Mouse (Mus musculus) midbrain, embryonic 15.5 days (tissue): ENCODE measurements at regions not wholly inside any gene's neighbourhood (a gene's known extent, or its start where the extent isn't known, plus 50 kb on each side); places are given as distances from the start of the nearest gene placed in this dataset.

Source experiments
- ATAC-seq: fragments of 200-750 bp; cut with Nextera tagmentation; replicated peaks from 2 replicates; pipeline ENCODE4 v1.8.0; 2017; ENCODE audit warnings: moderate TSS enrichment
- H3K27ac ChIP-seq: fragments of 300-500 bp; sonication (generic); 2 replicates; pipeline ENCODE4 v1.5.1; 2015; ENCODE audit warnings: mild to moderate bottlenecking, inconsistent platforms
- H3K27me3 ChIP-seq: fragments of 300-500 bp; sonication (generic); replicated peaks from 2 replicates; pipeline ENCODE4 v1.6.1; 2015; ENCODE audit warnings: inconsistent platforms
- H3K36me3 ChIP-seq: fragments of 300-500 bp; sonication (generic); replicated peaks from 2 replicates; pipeline ENCODE4 v1.6.1; 2015; ENCODE audit warnings: inconsistent platforms
- H3K4me1 ChIP-seq: fragments of 300-500 bp; sonication (generic); 2 replicates; pipeline ENCODE4 v1.6.1; 2015; ENCODE audit warnings: inconsistent platforms
- H3K4me2 ChIP-seq: fragments of 300-500 bp; sonication (generic); 2 replicates; pipeline ENCODE4 v1.6.1; 2015; ENCODE audit warnings: inconsistent platforms, mild to moderate bottlenecking, moderate library complexity
- H3K4me3 ChIP-seq: fragments of 300-500 bp; sonication (generic); 2 replicates; pipeline ENCODE4 v1.5.1; 2015; ENCODE audit warnings: mild to moderate bottlenecking, inconsistent platforms
- H3K9ac ChIP-seq: fragments of 300-500 bp; sonication (generic); 2 replicates; pipeline ENCODE4 v1.6.1; 2015; ENCODE audit warnings: mild to moderate bottlenecking, inconsistent platforms
- H3K9me3 ChIP-seq: fragments of 300-500 bp; sonication (generic); 2 replicates; pipeline ENCODE4 v1.6.1; 2016; ENCODE audit warnings: inconsistent platforms
- WGBS: fragments of 180-500 bp; shearing (Covaris S2); methylation state at CpG from one replicate; pipeline ENCODE4 v1.1.7; 2015; ENCODE audit warnings: mixed read lengths; 5-methylcytosine and 5-hydroxymethylcytosine counted together

DNA sequence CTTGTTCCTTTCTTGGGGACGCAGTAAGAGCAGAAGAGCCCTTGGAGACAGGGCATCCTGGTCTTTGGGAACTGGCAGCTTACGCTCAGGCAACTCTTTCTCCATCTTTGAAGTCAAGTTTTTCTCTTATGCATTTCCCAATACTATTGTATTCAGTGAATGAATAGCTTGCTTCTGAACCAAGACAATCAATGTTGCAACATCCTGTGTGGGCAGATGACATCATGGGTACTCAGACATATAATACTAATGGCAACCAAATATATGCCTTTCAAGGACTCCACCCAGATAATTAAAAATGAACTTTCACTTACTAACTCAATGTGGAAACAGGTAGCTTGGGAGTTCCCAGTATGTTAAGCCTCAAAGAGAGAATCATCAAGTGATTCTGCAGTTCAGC, 104.6 kb downstream of the Ngf start:
- Histone ChIP-seq H3K9me3 (no peaks in the 10 kb centered on the region), H3K9ac (no peak overlapping the region), H3K4me2 (no peak overlapping the region), H3K4me3 (no peak overlapping the region), H3K4me1 (no peaks in the 10 kb centered on the region), H3K27me3 (no peaks in the 10 kb centered on the region), H3K36me3 (no peaks in the 10 kb centered on the region), H3K27ac (no peak overlapping the region)
- 91% methylated on average over 2 of the region's 2 CpGs for WGBS
- no peak for ATAC-seq

DNA sequence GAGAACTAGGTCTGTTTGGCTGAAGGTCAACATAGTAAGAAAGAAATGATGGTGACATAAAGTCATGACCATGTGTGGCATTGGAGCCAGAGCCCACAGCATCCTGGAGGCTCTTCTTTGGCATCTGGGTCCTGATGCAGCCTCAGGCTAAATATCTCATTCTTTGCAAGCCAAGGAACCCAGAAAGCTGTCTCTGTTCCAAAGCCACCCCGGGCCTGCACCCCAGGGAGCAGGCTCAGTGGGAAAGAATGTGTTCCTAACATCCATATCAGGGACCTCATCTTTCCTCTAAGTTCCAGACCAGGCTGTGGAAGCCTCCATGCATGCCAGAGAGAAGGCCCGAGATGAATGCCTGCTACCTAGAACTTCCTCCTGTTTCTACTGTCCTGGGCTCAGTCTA, 107.2 kb downstream of the Ngf start:
- Histone ChIP-seq H3K27ac (no peak overlapping the region), H3K4me3 (no peak overlapping the region), H3K9me3 (no peaks in the 10 kb centered on the region), H3K9ac (no peak overlapping the region), H3K27me3 (no peaks in the 10 kb centered on the region), H3K4me1 (no peaks in the 10 kb centered on the region), H3K4me2 (no peak overlapping the region), H3K36me3 (no peaks in the 10 kb centered on the region)
- WGBS, result 84% methylated on average over 2 of the region's 2 CpGs
- no peak for ATAC-seq

DNA sequence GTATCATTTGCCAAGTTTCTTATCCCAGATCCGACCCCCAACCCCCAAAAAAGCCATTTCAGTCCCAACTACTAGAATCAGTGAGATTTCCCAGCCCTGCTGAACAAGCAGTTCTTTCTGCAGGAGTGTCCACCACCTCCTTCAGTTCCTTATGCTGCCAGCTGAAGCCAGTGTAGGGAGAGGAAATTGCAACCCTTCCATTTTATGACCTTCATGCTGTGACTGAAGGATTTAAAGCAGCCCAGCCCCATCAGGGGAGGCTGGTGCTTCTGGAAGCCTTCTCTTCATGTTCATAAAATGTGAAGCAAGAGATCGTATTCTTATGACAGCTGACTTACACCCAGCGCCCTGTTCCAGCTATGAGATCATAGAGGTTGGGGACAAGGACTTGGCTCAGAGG, 112.1 kb downstream of the Ngf start:
- Histone ChIP-seq H3K4me2 (no peak overlapping the region), H3K4me1 (no peaks in the 10 kb centered on the region), H3K27me3 (no peaks in the 10 kb centered on the region), H3K4me3 (no peak overlapping the region), H3K36me3 (no peaks in the 10 kb centered on the region), H3K9me3 (no peaks in the 10 kb centered on the region), H3K27ac (no peak overlapping the region), H3K9ac (no peak overlapping the region)
- no peak for ATAC-seq
- WGBS, result 82% methylated on average over 3 of the region's 3 CpGs

DNA sequence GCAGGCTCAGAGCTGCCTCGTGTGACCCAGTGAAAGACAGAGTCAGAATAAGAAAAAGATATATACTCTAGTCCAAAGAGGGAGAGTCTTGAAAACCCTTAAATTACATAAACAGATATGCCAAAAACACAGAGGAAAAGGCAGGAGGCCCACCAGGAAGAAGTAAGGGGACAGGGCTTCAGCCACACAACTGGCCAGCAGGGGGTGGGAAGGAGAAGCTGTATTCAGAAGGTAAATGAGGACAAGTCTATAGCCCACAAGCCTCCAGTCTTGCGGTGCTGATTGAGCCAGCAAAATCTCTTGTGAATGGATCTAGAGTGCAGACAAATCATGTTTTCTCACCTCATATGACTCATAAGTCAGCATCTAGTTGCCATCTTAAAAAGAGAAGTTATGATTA, 115.4 kb downstream of the Ngf start:
- Histone ChIP-seq H3K4me2 (no peak overlapping the region), H3K9ac (no peak overlapping the region)
- WGBS, result 84% methylated on average over 2 of the region's 2 CpGs

DNA sequence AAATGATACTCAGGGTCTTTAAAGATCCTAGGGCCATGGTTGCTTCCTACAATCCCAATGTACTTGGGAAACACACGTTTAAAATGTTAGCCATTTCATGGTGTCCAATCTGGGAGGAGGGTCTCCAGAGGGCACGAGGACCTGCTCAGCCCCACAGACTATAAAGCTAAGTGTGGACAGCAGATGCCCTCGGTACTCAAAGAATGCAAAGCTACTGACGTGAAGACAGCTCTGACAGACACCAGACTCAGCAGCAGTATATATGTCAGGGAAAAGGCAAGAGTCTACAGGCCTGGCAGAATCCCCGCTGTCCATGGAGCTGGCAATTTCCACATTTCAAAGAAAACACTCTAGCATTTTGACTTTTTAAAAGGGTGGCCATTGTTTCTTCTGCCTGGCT, 116.5 kb downstream of the Ngf start:
- Histone ChIP-seq H3K9me3 (no peaks in the 10 kb centered on the region), H3K4me2 (no peak overlapping the region), H3K9ac (no peak overlapping the region), H3K27me3 (no peaks in the 10 kb centered on the region), H3K36me3 (no peaks in the 10 kb centered on the region), H3K27ac (no peak overlapping the region), H3K4me1 (no peaks in the 10 kb centered on the region), H3K4me3 (no peak overlapping the region)
- no peak for ATAC-seq
- 81% methylated on average over 5 of the region's 5 CpGs for WGBS

More for the DNA sequence above, 115.4 kb downstream of the Ngf start:
- no peaks in the 10 kb centered on the region for H3K27me3 ChIP-seq
- ATAC-seq, result no peak
- H3K4me1 ChIP-seq, result no peaks in the 10 kb centered on the region
- no peaks in the 10 kb centered on the region for H3K9me3 ChIP-seq
- no peaks in the 10 kb centered on the region for H3K36me3 ChIP-seq
- H3K27ac ChIP-seq, result no peak overlapping the region
- H3K4me3 ChIP-seq, result no peak overlapping the region

DNA sequence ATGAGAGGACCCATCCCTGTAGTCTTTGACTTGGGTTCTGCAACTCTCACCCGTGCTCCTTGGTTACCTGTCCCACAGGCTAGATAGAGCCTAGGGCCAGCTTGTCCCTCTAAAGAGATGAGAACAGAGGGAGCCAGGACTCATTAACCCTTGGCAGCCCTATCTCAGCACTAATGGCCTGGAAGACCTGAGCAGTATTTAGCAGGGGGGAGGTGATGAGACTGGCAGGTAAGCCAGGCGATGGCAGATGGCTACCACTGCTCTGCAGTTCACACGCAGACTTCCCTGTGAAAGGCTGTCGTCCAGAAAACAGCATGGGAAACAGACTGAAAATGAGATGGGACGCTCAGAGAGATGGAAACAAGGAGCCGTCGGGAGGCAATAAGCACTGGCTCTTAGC, 122.3 kb downstream of the Ngf start:
- no peak overlapping the region for H3K4me3 ChIP-seq
- no peak overlapping the region for H3K27ac ChIP-seq
- H3K36me3 ChIP-seq, result no peaks in the 10 kb centered on the region
- H3K27me3 ChIP-seq, result no peaks in the 10 kb centered on the region
- no peak for ATAC-seq
- H3K4me2 ChIP-seq, result no peak overlapping the region
- no peak overlapping the region for H3K9ac ChIP-seq
- H3K9me3 ChIP-seq, result no peaks in the 10 kb centered on the region
- H3K4me1 ChIP-seq, result no peaks in the 10 kb centered on the region
- 92% methylated on average over 7 of the region's 7 CpGs for WGBS

DNA sequence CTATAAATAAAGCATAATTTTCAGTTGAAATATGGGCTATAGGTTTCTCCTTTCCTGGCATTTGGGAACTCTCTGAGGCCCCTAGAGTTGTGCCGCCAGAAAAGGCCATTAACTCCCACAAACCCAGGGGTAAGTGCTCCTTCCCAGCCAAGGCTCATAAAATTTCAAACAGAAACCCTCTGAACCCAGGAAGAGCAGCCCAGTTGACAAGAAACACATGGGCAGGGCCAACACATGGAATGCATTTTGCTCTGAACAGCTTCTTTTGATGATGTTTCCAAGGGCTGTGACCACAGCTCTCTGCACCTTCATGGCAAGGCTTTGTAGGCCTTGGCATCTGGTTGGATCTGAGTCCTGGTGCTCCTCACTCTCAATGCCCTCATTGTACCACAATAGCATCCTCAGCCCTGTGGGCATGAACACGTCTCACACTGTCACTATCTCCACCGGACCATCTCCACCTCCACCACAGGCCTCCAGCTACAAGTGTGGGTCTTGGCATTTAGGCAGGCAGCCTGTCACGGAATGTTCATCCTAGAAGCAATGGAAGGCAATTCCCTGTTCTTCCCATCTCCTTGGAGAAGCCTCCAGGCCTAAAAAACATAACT, 127.3 kb downstream of the Ngf start:
- Histone ChIP-seq H3K4me2 (no peak overlapping the region), H3K4me3 (no peak overlapping the region), H3K9ac (no peak overlapping the region), H3K9me3 (no peaks in the 10 kb centered on the region), H3K27ac (no peak overlapping the region), H3K27me3 (no peaks in the 10 kb centered on the region), H3K4me1 (no peaks in the 10 kb centered on the region), H3K36me3 (no peaks in the 10 kb centered on the region)
- 88% methylated on average over 4 of the region's 4 CpGs for WGBS
- ATAC-seq, result no peak

DNA sequence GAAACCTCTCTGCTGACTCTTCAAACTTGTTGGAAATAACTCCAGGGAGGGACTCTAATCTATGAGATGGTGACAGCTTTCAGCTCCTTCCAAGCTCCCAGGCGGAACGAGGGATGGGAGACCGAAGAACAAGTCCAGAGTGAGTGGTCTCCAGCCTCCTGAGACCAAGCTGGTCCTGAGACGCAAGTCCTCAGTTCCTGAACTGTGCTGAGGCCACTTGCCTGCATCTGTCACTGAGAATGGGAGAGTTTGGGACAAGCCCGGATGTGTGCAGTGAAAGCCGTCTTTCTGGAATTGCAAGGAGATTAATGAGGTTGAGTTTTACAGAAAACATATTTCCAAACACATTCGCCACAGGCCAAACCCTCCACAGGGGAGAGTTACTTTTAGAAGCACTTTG, 129.3 kb downstream of the Ngf start:
- no peak overlapping the region for H3K9ac ChIP-seq
- H3K27me3 ChIP-seq, result no peaks in the 10 kb centered on the region
- no peak overlapping the region for H3K4me3 ChIP-seq
- no peaks in the 10 kb centered on the region for H3K9me3 ChIP-seq
- no peaks in the 10 kb centered on the region for H3K4me1 ChIP-seq
- no peaks in the 10 kb centered on the region for H3K36me3 ChIP-seq
- ATAC-seq, result no peak
- 94% methylated on average over 7 of the region's 7 CpGs for WGBS
- H3K4me2 ChIP-seq, result no peak overlapping the region
- no peak overlapping the region for H3K27ac ChIP-seq

DNA sequence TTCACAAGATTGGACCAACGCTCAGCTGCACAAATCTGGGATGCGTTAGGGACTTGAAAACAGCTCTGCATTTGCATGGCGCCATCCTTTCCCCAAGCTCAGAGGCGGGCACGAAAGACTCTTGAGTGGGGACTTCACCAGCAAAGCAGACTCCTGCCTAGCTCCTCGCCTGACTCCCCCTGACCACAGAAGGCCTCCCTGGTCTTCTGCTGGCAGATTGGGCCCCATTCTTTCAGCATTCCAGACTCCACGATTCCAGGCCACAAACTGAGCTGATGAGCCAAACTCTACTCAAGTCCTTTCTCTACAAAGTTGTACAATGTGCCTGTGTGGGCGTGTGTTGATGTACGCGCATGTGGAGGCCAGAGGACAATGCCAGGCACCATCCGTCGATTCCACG, 131.6 kb upstream of the Tspan2 start:
- no peak overlapping the region for H3K9ac ChIP-seq
- H3K27me3 ChIP-seq, result no peaks in the 10 kb centered on the region
- H3K4me1 ChIP-seq, result no peaks in the 10 kb centered on the region
- H3K36me3 ChIP-seq, result no peaks in the 10 kb centered on the region
- no peak overlapping the region for H3K27ac ChIP-seq
- no peaks in the 10 kb centered on the region for H3K9me3 ChIP-seq
- ATAC-seq, result no peak
- WGBS, result 80% methylated on average over 13 of the region's 13 CpGs
- no peak overlapping the region for H3K4me2 ChIP-seq
- no peak overlapping the region for H3K4me3 ChIP-seq

DNA sequence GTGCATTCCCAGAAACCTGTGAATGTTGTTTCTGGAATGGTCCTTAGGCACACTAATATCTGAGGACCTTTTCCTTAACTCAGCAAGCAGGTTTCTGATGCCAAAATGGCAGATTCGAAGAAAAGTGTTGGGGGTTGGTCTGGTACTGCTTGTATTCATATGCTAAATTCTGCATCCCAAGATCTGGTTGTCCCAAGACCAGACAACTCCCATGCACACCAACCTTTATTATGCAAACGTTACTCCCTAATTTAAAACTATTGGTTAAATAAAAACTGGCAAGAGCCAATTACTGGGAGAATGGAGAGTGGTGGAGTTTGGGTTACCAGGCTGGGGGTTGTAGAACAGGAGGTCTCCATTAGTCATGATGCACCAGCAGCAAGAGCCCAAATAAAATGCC, 129.0 kb upstream of the Tspan2 start:
- Histone ChIP-seq H3K27ac (no peak overlapping the region), H3K9ac (no peak overlapping the region), H3K9me3 (no peaks in the 10 kb centered on the region), H3K27me3 (no peaks in the 10 kb centered on the region), H3K4me2 (no peak overlapping the region), H3K4me1 (no peaks in the 10 kb centered on the region), H3K4me3 (no peak overlapping the region), H3K36me3 (no peaks in the 10 kb centered on the region)
- no peak for ATAC-seq
- WGBS, result 60% methylated on average over 2 of the region's 2 CpGs

DNA sequence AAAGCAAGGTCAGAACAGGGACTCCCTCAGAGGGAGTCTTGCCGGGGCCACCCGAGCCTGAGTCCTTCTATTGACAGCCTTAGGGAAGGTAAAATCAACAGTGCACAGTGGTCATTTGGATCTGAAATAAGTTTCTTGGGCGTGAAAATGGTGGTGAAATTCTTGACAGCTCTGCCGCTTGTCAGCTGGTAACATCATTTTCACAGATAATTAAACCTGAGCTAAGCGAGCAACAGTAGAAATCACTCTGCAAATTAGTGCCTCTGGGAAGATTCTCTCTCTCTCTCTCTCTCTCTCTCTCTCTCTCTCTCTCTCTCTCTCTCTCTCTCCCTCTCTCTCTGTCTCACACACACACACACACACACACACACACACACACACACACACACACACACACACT, 123.4 kb upstream of the Tspan2 start:
- H3K36me3 ChIP-seq, result no peaks in the 10 kb centered on the region
- no peak overlapping the region for H3K27ac ChIP-seq
- no peaks in the 10 kb centered on the region for H3K9me3 ChIP-seq
- WGBS, result 21% methylated on average over 5 of the region's 5 CpGs
- H3K4me1 ChIP-seq, result peaks cover 13% of the 10 kb centered on the region
- H3K4me3 ChIP-seq, result no peak overlapping the region
- peak; percentile 28 for ATAC-seq
- H3K27me3 ChIP-seq, result no peaks in the 10 kb centered on the region
- no peak overlapping the region for H3K9ac ChIP-seq
- no peak overlapping the region for H3K4me2 ChIP-seq

DNA sequence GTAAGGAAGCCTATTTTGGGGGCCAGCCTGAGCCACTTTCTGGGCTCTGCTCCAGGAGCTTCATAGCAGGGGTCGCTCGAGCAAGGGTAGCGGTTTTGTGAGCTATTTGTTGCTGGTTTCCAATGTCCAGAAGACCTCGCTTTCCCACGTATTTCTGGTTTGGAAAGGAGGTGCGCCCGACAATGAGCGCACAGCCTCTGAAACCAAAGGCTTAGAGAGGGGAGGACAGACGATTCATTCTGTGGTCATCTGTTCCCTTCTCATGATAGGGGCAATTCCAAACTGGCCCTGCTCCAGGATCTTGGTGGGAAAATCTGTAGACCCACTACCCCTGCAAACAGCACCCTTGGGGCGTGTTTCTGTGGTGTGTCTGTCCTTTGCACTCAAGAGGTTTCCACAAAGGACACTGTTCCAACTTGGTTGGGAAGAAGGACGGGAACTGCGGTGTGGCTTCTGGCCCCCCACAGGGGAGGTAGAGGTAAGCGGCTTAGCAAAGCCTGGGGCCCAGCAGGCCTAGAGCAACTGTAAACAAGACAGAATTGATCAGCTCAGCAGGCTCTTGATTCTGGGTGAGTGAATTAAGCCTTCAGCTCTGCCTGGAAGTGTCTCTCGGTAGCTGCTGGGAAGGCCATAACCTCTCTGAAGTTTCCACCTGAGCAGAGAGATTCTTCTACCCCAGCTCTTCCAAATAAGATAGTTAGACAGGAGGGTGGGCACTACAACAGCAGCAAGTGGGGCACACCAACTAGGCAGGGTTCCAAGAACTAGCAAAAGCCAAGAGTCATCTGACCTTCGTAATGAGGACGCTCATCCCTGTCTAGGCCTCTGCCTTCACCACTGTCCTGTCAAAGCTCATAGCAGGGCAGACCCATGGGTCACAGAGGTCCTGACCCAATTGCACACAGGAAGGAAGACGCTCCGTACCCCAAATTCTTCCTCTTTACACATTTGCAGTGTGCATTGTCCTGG, 122.6 kb upstream of the Tspan2 start:
- H3K27ac ChIP-seq, result peak overlapping the region; percentile 30; the same call in 1 of the 2 replicates
- WGBS, result 18% methylated on average over 18 of the region's 18 CpGs
- no peak overlapping the region for H3K4me2 ChIP-seq
- no peaks in the 10 kb centered on the region for H3K36me3 ChIP-seq
- no peaks in the 10 kb centered on the region for H3K27me3 ChIP-seq
- no peaks in the 10 kb centered on the region for H3K9me3 ChIP-seq
- peak; percentile 71 for ATAC-seq
- H3K4me1 ChIP-seq, result peaks cover 13% of the 10 kb centered on the region
- no peak overlapping the region for H3K9ac ChIP-seq
- no peak overlapping the region for H3K4me3 ChIP-seq
